Mouse (Mus musculus): ENCODE data around the gene Spns3. TPM values are rescaled to one million over a fixed set of nuclear protein-coding genes. Genes with fewer than 3 reads are reported as not detected.
"Not testable (repeated sequence)": the region's sequence is repeated elsewhere in the genome, so short reads cannot be mapped to it uniquely, and the experiment has no call there.

The Spns3 gene
- polyA plus RNA-seq, 1 experiment from 2014 or later: 1.9 TPM

DNA sequence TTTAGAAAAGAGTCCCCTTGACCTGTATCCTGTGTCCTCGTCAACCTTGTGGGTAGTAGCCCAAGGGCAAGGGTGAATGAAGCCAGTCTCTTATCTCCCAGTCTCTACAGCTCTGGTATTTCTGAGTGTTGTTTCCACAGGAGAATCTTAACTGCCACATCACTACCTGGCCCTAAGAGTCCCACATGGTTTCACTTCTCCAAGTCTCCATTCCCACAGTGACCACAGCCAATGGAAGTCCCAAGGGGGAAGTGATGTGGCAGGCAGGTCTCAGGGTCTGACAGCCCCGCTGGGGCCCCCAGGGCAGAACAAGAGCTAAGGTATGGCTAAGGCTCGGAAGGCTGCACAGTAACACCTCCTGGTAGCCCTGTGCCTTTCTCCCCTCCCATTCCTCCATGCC, 3.1 kb downstream of the Spns3 start:
- no peaks in the 10 kb centered on the region for H3K36me3 ChIP-seq (replicated peaks; ENCODE audit: insufficient read depth, low read length)
- no peak overlapping the region for H3K9ac ChIP-seq (replicated peaks)
- no peaks in the 10 kb centered on the region for H3K27me3 ChIP-seq (ENCODE audit: insufficient read depth, low read length)
- no peak overlapping the region for H3K4me3 ChIP-seq (ENCODE audit: low read depth, low read length)
- DNase-seq: no peak
- H3K27ac ChIP-seq (ENCODE audit: low read depth): no peak overlapping the region
- no peak for TF ChIP-seq CTCF (IDR thresholded peaks at IDR 0.05; ENCODE audit: low read depth)
- H3K9me3 ChIP-seq (ENCODE audit: low read length): no peaks in the 10 kb centered on the region
- ATAC-seq: no peak
- peaks cover 36% of the 10 kb centered on the region for H3K4me1 ChIP-seq (ENCODE audit: insufficient read depth)
- peak overlapping the region; percentile 22; the same call in 1 of the 2 replicates for H3K4me2 ChIP-seq (ENCODE audit: low read depth, low read length)
- WGBS (ENCODE audit: insufficient replicate concordance): 36% methylated on average over 3 of the region's 3 CpGs

- H3K9me3 ChIP-seq (ENCODE audit: low read length): no peaks in the 10 kb centered on the region
- ATAC-seq (no peak), DNase-seq (no peak)
- TF ChIP-seq CTCF (IDR thresholded peaks at IDR 0.05; ENCODE audit: low read depth): no peak
- 0 out of 2 replicates have a peak, but pooled peaks have one; percentile 25 for TF ChIP-seq EP300 (IDR thresholded peaks at IDR 0.05; ENCODE audit: low read depth)
- no peaks in the 10 kb centered on the region for H3K27me3 ChIP-seq (ENCODE audit: insufficient read depth, low read length)
- H3K27ac ChIP-seq (ENCODE audit: low read depth): no peak overlapping the region
- H3K9ac ChIP-seq (replicated peaks): no peak overlapping the region
- no peak overlapping the region for H3K4me3 ChIP-seq (ENCODE audit: low read depth, low read length)
- H3K36me3 ChIP-seq (replicated peaks; ENCODE audit: insufficient read depth, low read length): no peaks in the 10 kb centered on the region
- peaks cover 18% of the 10 kb centered on the region for H3K4me1 ChIP-seq (ENCODE audit: insufficient read depth)
- no peak overlapping the region for H3K4me2 ChIP-seq (ENCODE audit: low read depth, low read length)
- 47% methylated on average over 7 of the region's 7 CpGs for WGBS (ENCODE audit: insufficient replicate concordance)
Observed at GRCm38 (mm10) chr11:72544716-72545115, 5.6 kb downstream of the Spns3 start.

GRCm38 (mm10) chr11:72543692-72544091, 6.6 kb downstream of the Spns3 start:
- not testable (repeated sequence) for ATAC-seq; H3K36me3 ChIP-seq (replicated peaks; ENCODE audit: insufficient read depth, low read length); H3K9me3 ChIP-seq (ENCODE audit: low read length); H3K4me2 ChIP-seq (ENCODE audit: low read depth, low read length); H3K4me3 ChIP-seq (ENCODE audit: low read depth, low read length); H3K27me3 ChIP-seq (ENCODE audit: insufficient read depth, low read length); H3K9ac ChIP-seq (replicated peaks); H3K27ac ChIP-seq (ENCODE audit: low read depth); DNase-seq
- 79% methylated on average over 1 of the region's 1 CpGs for WGBS (ENCODE audit: insufficient replicate concordance)
- peaks cover 15% of the 10 kb centered on the region for H3K4me1 ChIP-seq (ENCODE audit: insufficient read depth)

DNA sequence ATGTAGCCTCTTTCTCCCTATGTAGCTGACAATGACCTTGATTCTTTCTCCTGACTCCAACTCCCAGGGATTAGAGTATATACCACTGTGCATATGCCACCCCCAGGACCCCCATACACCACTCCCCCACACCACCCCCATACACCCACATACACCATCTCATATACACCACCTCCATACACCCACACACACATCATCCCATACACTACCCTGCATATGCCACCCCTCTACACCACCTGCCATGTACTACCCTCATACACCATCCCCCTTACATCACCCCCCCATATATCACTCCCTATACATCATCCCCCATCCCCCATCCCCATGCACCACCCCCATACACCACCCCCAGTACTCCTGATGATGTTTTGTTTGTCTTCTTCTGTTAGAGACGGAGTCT, 7.7 kb downstream of the Spns3 start:
- TF ChIP-seq CTCF (IDR thresholded peaks at IDR 0.05; ENCODE audit: low read depth) (no peak), EP300 (IDR thresholded peaks at IDR 0.05; ENCODE audit: low read depth) (no peak)
- Histone ChIP-seq H3K4me1 (ENCODE audit: insufficient read depth) (peaks cover 22% of the 10 kb centered on the region), H3K27me3 (ENCODE audit: insufficient read depth, low read length) (no peaks in the 10 kb centered on the region), H3K4me2 (ENCODE audit: low read depth, low read length) (no peak overlapping the region), H3K27ac (ENCODE audit: low read depth) (no peak overlapping the region), H3K9ac (replicated peaks) (no peak overlapping the region), H3K36me3 (replicated peaks; ENCODE audit: insufficient read depth, low read length) (no peaks in the 10 kb centered on the region), H3K9me3 (ENCODE audit: low read length) (no peaks in the 10 kb centered on the region), H3K4me3 (ENCODE audit: low read depth, low read length) (no peak overlapping the region)
- DNase-seq (no peak), ATAC-seq (no peak)
- WGBS (ENCODE audit: insufficient replicate concordance): 69% methylated on average over 1 of the region's 1 CpGs

GRCm38 (mm10) chr11:72541928-72542327, 8.4 kb downstream of the Spns3 start:
- H3K27me3 ChIP-seq (ENCODE audit: insufficient read depth, low read length): no peaks in the 10 kb centered on the region
- WGBS (ENCODE audit: insufficient replicate concordance): 78% methylated on average over 10 of the region's 10 CpGs
- no peaks in the 10 kb centered on the region for H3K9me3 ChIP-seq (ENCODE audit: low read length)
- DNase-seq (no peak), ATAC-seq (no peak)
- H3K36me3 ChIP-seq (replicated peaks; ENCODE audit: insufficient read depth, low read length): no peaks in the 10 kb centered on the region
- H3K9ac ChIP-seq (replicated peaks): no peak overlapping the region
- peaks cover 20% of the 10 kb centered on the region for H3K4me1 ChIP-seq (ENCODE audit: insufficient read depth)
- no peak overlapping the region for H3K27ac ChIP-seq (ENCODE audit: low read depth)
- TF ChIP-seq EP300 (IDR thresholded peaks at IDR 0.05; ENCODE audit: low read depth) (no peak), CTCF (IDR thresholded peaks at IDR 0.05; ENCODE audit: low read depth) (no peak)
- H3K4me3 ChIP-seq (ENCODE audit: low read depth, low read length): no peak overlapping the region
- no peak overlapping the region for H3K4me2 ChIP-seq (ENCODE audit: low read depth, low read length)

- H3K27ac ChIP-seq (ENCODE audit: low read depth): no peak overlapping the region
- 73% methylated on average over 6 of the region's 6 CpGs for WGBS (ENCODE audit: insufficient replicate concordance)
- no peaks in the 10 kb centered on the region for H3K27me3 ChIP-seq (ENCODE audit: insufficient read depth, low read length)
- no peak for TF ChIP-seq CTCF (IDR thresholded peaks at IDR 0.05; ENCODE audit: low read depth)
- TF ChIP-seq EP300 (IDR thresholded peaks at IDR 0.05; ENCODE audit: low read depth): no peak
- no peak overlapping the region for H3K9ac ChIP-seq (replicated peaks)
- no peak overlapping the region for H3K4me2 ChIP-seq (ENCODE audit: low read depth, low read length)
- no peak overlapping the region for H3K4me3 ChIP-seq (ENCODE audit: low read depth, low read length)
- no peak for ATAC-seq
- peaks cover 2% of the 10 kb centered on the region; the same call in 1 of the 2 replicates for H3K9me3 ChIP-seq (ENCODE audit: low read length)
- DNase-seq: no peak
- peaks cover 20% of the 10 kb centered on the region for H3K4me1 ChIP-seq (ENCODE audit: insufficient read depth)
- H3K36me3 ChIP-seq (replicated peaks; ENCODE audit: insufficient read depth, low read length): no peaks in the 10 kb centered on the region
Observed at GRCm38 (mm10) chr11:72540437-72540836, 9.9 kb downstream of the Spns3 start.

DNA sequence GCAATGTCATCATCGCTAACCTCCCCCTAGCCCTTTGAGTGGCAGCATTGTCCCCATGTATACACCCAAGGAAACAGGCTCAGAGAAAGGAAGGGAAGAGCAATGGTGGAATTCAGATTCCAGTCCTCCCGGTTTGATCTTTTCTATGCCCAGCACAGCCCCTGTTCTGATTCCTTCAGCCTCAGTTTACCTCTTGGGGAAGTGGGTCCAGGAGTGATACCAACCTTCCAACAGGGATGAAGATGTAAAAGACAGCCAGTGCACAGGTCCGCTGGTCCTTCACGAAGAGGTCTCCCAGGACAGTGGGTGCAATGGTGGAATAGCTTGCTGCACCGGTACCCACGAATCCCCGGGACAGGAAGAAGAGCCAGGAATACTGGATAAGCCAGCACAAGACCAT, 11.5 kb downstream of the Spns3 start:
- Histone ChIP-seq H3K27ac (ENCODE audit: low read depth) (no peak overlapping the region), H3K9me3 (ENCODE audit: low read length) (peaks cover 3% of the 10 kb centered on the region; the same call in 1 of the 2 replicates), H3K4me2 (ENCODE audit: low read depth, low read length) (no peak overlapping the region), H3K4me1 (ENCODE audit: insufficient read depth) (peaks cover 13% of the 10 kb centered on the region), H3K4me3 (ENCODE audit: low read depth, low read length) (no peak overlapping the region), H3K27me3 (ENCODE audit: insufficient read depth, low read length) (no peaks in the 10 kb centered on the region), H3K36me3 (replicated peaks; ENCODE audit: insufficient read depth, low read length) (no peaks in the 10 kb centered on the region), H3K9ac (replicated peaks) (no peak overlapping the region)
- no peak for ATAC-seq
- no peak for DNase-seq
- no peak for TF ChIP-seq EP300 (IDR thresholded peaks at IDR 0.05; ENCODE audit: low read depth)
- no peak for TF ChIP-seq CTCF (IDR thresholded peaks at IDR 0.05; ENCODE audit: low read depth)
- WGBS (ENCODE audit: insufficient replicate concordance): 88% methylated on average over 7 of the region's 7 CpGs
